Mouse (Mus musculus) hindbrain, embryonic 13.5 days (tissue): ENCODE results near the gene Sult2a7. TPM values are rescaled to one million over a fixed set of nuclear protein-coding genes. Genes with fewer than 3 reads are reported as not detected.

ENCODE experiments used
- ATAC-seq: fragments of 200-750 bp; cut with Nextera tagmentation; 2 replicates; pipeline ENCODE4 v1.8.0; 2017; ENCODE audit warnings: moderate TSS enrichment; ENCODE audit not compliant: low FRiP score
- H3K27ac ChIP-seq: fragments of 300-500 bp; sonication (generic); 2 replicates; pipeline ENCODE4 v1.5.1; 2015; ENCODE audit warnings: inconsistent platforms, mild to moderate bottlenecking, moderate library complexity
- H3K27me3 ChIP-seq: fragments of 300-500 bp; sonication (generic); 2 replicates; pipeline ENCODE4 v1.6.1; 2015; ENCODE audit warnings: mild to moderate bottlenecking, inconsistent platforms
- H3K36me3 ChIP-seq: fragments of 300-500 bp; sonication (generic); 2 replicates; pipeline ENCODE4 v1.6.1; 2015; ENCODE audit warnings: mild to moderate bottlenecking, inconsistent platforms
- H3K4me1 ChIP-seq: fragments of 300-500 bp; sonication (generic); replicated peaks from 2 replicates; pipeline ENCODE4 v1.6.1; 2015; ENCODE audit warnings: inconsistent platforms
- H3K4me2 ChIP-seq: fragments of 300-500 bp; sonication (generic); 2 replicates; pipeline ENCODE4 v1.6.1; 2015; ENCODE audit warnings: inconsistent platforms, mild to moderate bottlenecking, moderate library complexity
- H3K4me3 ChIP-seq: fragments of 300-500 bp; sonication (generic); 2 replicates; pipeline ENCODE4 v1.5.1; 2015; ENCODE audit warnings: mild to moderate bottlenecking, inconsistent platforms
- H3K9ac ChIP-seq: fragments of 300-500 bp; sonication (generic); 2 replicates; pipeline ENCODE4 v1.6.1; 2015; ENCODE audit warnings: mild to moderate bottlenecking, inconsistent platforms
- H3K9me3 ChIP-seq: fragments of 300-500 bp; sonication (generic); 2 replicates; pipeline ENCODE4 v1.6.1; 2016; ENCODE audit warnings: inconsistent platforms
- WGBS: fragments of 180-500 bp; shearing (Covaris S2); methylation state at CpG from one replicate; pipeline ENCODE4 v1.1.7; 2015; 5-methylcytosine and 5-hydroxymethylcytosine counted together
- polyA plus RNA-seq: library from polyadenylated mRNA; unstranded; fragments of >200 nt; fragmentation: Nextera tagmentation; extraction: Ambion mirVana; gene quantifications from 2 replicates; pipeline ENCODE4 v1.2.1, GENCODE M21; 2015

Gene Sult2a7
- not detected in 2 replicates for polyA plus RNA-seq

DNA sequence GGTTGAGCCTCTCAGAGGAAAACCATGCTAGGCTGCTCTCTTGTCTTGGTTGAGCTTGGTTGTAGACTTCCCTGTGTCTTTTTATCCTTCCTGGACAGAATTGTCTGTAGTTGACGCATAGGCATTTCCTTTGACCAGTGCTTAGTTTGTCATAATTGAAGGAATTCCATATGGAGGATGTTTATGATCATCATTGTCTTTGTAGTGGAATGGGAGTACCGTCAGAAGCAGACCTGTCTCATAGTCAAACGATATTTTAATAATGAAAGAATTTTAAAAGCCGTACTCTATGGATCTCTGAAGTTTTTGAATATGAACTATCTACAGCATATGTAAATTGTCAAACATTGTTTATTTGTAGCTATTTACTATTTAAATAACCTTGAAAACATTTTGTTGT is at the start of gene Sult2a7:
Sult2a7 (minus strand) TSS at position 101 of the 400 bp plus-strand sequence.
- no peaks in the 10 kb centered on the region for H3K27me3 ChIP-seq
- H3K36me3 ChIP-seq, result no peaks in the 10 kb centered on the region
- no peak within 1 kb of the TSS for H3K4me2 ChIP-seq
- WGBS, result 90% methylated on average over 4 of the region's 4 CpGs
- no peak within 1 kb of the TSS for H3K4me3 ChIP-seq
- H3K9ac ChIP-seq, result no peak within 1 kb of the TSS
- peaks cover 17% of the 10 kb centered on the region for H3K9me3 ChIP-seq
- H3K27ac ChIP-seq, result no peak within 1 kb of the TSS
- no peak for ATAC-seq
- H3K4me1 ChIP-seq, result no peaks in the 10 kb centered on the region

DNA sequence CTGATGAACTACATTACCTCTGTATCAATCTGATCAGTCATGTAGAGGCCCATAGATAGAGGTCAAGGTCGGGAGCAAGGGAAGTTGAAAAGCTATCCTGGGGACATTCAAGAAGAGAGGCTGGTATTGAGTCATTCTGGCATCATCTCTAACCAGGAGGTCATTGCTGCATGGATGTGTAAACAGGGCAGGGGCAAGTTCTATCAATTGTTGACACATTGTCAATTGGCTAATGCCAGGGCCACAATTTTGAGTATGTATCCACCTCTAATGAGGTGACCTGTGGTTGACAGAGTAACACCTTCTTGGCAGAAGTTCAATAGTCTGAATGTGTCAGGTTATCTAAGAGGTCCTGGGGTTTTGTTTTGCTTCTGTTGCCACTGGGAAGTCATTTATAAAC is 31.2 kb upstream of the Sult2a7 start:
- H3K4me1 ChIP-seq, result no peaks in the 10 kb centered on the region
- H3K27me3 ChIP-seq, result no peaks in the 10 kb centered on the region
- H3K9me3 ChIP-seq, result peaks cover 18% of the 10 kb centered on the region
- 63% methylated on average over 1 of the region's 1 CpGs for WGBS
- no peak overlapping the region for H3K27ac ChIP-seq
- no peaks in the 10 kb centered on the region for H3K36me3 ChIP-seq
- H3K4me3 ChIP-seq, result no peak overlapping the region
- no peak for ATAC-seq
- H3K9ac ChIP-seq, result no peak overlapping the region
- no peak overlapping the region for H3K4me2 ChIP-seq

DNA sequence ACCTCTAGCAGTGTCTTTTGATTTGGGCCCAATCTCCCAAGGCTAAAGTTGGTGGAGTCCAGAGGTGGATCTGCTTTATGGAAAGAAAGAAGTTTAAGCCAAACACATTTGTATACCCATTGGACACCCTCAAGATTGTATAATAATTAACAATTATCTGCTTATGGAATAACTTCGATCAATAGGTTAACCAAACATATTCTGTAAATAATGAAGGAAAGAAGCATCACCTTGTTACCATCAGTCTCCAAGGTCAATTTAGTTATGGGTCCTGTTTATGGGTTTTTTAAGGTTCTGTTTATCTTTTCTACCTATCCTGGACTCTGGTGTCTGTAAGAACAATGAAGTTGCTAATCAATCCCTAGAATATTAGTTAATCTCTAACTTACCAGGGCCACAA is 28.6 kb upstream of the Sult2a7 start:
- ATAC-seq, result no peak
- H3K4me3 ChIP-seq, result no peak overlapping the region
- peaks cover 29% of the 10 kb centered on the region for H3K9me3 ChIP-seq
- H3K4me2 ChIP-seq, result no peak overlapping the region
- H3K9ac ChIP-seq, result no peak overlapping the region
- H3K27me3 ChIP-seq, result no peaks in the 10 kb centered on the region
- no peak overlapping the region for H3K27ac ChIP-seq
- no peaks in the 10 kb centered on the region for H3K36me3 ChIP-seq
- H3K4me1 ChIP-seq, result no peaks in the 10 kb centered on the region
- 86% methylated on average over 1 of the region's 1 CpGs for WGBS

DNA sequence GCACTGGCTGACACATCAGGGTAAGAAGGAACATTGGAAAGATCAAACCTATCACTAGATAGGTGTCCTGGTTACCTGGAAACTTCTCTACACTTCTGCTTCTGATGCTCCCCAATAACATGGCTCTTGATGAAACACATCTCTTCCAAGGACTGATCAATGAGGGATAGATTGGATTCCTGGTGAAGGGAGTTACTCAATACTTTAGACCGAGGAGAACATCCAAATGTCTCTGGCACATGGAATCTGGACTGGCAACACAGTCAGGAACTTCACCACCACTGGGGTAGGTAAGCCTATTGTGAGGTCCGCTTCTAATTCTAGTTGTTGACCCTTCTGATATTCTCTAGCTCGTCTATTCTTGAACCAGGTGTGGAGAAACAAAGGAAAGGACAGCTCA is 24.3 kb upstream of the Sult2a7 start:
- Histone ChIP-seq H3K36me3 (no peaks in the 10 kb centered on the region), H3K27ac (no peak overlapping the region), H3K9ac (no peak overlapping the region), H3K4me2 (no peak overlapping the region), H3K4me1 (no peaks in the 10 kb centered on the region), H3K4me3 (no peak overlapping the region), H3K9me3 (peaks cover 42% of the 10 kb centered on the region), H3K27me3 (no peaks in the 10 kb centered on the region)
- 77% methylated on average over 3 of the region's 3 CpGs for WGBS
- ATAC-seq, result no peak

DNA sequence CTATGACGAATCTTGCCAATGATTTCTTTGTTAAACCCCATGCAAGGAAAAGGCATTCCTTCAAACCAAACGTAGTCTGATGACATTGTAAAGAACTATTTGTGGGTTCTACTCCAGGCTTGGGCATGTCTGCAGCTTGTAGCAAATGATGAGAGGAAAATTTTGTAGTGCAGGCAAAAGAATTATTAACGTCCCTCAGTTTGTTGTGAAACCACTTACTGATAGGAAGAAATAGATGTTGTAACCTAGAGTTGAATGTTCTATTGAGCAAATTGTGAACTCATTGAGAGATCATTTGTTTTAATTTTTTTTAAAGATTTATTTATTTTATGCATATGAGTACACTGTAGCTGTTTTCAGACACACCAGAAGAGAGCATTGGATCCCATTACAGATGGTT is 1.1 kb downstream of the Sult2a7 start:
- WGBS, result 80% methylated on average over 3 of the region's 3 CpGs
- ATAC-seq, result no peak
- peaks cover 20% of the 10 kb centered on the region for H3K9me3 ChIP-seq
- H3K27ac ChIP-seq, result no peak overlapping the region
- H3K4me1 ChIP-seq, result no peaks in the 10 kb centered on the region
- no peak overlapping the region for H3K4me2 ChIP-seq
- H3K9ac ChIP-seq, result no peak overlapping the region
- H3K4me3 ChIP-seq, result no peak overlapping the region
- H3K36me3 ChIP-seq, result no peaks in the 10 kb centered on the region
- no peaks in the 10 kb centered on the region for H3K27me3 ChIP-seq

DNA sequence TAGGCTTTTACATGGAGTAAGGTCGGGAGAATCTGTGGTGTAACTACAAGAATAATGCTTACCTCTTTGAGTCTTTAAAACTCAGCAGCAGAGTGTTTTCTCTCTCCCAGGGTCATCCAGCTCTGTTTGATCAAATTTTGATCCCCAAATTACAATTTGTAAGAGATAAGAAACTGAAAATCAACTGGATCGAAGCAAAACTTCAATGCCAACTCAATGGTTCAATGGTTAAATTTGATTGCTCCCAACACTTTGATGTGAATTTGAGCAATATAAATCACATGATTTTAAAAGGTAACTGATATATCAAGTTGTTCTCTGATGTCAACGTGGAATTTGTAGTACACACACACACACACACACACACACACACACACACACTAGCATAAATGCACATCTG is 47.5 kb downstream of the Sult2a7 start, which contains the start of gene Sult2a8:
Sult2a8 (minus strand) TSS at position 236 of the 400 bp plus-strand sequence.
- H3K27ac ChIP-seq, result no peak within 1 kb of the TSS
- H3K9me3 ChIP-seq, result peaks cover 14% of the 10 kb centered on the region
- no peaks in the 10 kb centered on the region for H3K4me1 ChIP-seq
- no peaks in the 10 kb centered on the region for H3K27me3 ChIP-seq
- no peak within 1 kb of the TSS for H3K4me3 ChIP-seq
- H3K9ac ChIP-seq, result no peak within 1 kb of the TSS
- H3K4me2 ChIP-seq, result no peak within 1 kb of the TSS
- 65% methylated on average over 3 of the region's 3 CpGs for WGBS
- ATAC-seq, result no peak
- H3K36me3 ChIP-seq, result no peaks in the 10 kb centered on the region

DNA sequence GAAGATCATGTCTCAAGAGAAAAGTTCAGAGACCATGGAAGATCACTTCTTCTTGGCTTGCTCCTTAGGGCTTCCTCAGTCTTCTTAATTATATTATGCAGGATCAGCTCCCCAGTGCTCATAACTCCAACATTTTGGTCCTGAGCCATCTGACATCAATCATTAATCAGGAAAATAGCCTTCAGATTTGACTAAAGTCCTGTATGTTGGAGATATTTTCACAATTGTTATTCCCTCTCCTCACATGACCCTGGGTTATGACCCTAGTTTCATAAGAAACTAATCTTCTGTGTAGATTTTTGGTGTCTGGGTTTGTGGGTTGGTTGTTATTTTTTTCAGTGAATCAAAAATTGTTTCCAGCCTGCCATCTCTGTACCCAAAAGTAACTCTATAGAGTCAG is 54.4 kb downstream of the Sult2a7 start:
- H3K9me3 ChIP-seq, result peaks cover 26% of the 10 kb centered on the region
- H3K9ac ChIP-seq, result no peak overlapping the region
- H3K4me2 ChIP-seq, result no peak overlapping the region
- H3K4me3 ChIP-seq, result no peak overlapping the region
- H3K27ac ChIP-seq, result no peak overlapping the region
- ATAC-seq, result no peak
- H3K4me1 ChIP-seq, result no peaks in the 10 kb centered on the region
- H3K27me3 ChIP-seq, result no peaks in the 10 kb centered on the region
- H3K36me3 ChIP-seq, result no peaks in the 10 kb centered on the region

DNA sequence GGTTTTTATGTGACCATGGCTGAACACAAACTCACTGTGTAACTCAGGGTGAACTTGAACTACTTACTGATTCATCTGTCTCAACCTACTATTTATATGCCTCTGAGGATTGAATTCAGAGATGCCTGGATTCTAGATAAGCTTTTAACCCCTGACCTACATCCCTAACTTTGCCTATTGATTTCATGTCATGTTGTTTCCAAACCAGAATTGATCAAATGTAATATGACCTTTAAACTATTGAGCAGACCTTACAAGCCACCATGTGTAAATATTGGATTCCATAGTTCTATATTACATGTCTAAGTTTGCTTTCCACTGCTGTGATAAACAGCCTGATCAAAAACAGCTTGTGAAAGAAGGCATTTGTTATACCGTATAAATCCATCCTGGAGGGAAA is 55.5 kb downstream of the Sult2a7 start:
- Histone ChIP-seq H3K27ac (no peak overlapping the region), H3K4me2 (no peak overlapping the region), H3K27me3 (no peaks in the 10 kb centered on the region), H3K4me1 (no peaks in the 10 kb centered on the region), H3K4me3 (no peak overlapping the region), H3K36me3 (no peaks in the 10 kb centered on the region), H3K9ac (no peak overlapping the region), H3K9me3 (peaks cover 31% of the 10 kb centered on the region)
- no peak for ATAC-seq
- WGBS, result 75% methylated on average over 1 of the region's 1 CpGs

DNA sequence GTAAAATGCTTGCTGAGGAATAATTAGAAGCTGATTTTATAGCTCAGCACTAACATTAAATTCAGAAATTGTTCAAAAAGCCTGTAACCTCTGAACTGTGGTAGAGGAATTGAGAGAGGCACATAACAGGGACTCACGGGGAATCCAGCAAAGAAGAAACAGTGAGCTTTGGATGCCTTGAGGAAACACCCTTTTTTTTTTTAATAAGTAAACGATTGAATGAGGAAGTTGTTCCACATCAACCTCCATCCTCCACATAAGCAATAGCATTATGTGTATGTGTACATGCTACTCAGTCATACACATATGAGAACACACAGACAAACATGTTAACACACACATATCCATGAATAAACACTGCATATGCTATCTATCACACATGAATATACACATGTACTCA is 56.0 kb downstream of the Sult2a7 start:
- H3K27me3 ChIP-seq, result no peaks in the 10 kb centered on the region
- ATAC-seq, result no peak
- H3K4me2 ChIP-seq, result no peak overlapping the region
- H3K4me1 ChIP-seq, result no peaks in the 10 kb centered on the region
- 89% methylated on average over 2 of the region's 2 CpGs for WGBS
- H3K9ac ChIP-seq, result no peak overlapping the region
- no peaks in the 10 kb centered on the region for H3K36me3 ChIP-seq
- no peak overlapping the region for H3K27ac ChIP-seq
- no peak overlapping the region for H3K4me3 ChIP-seq
- peaks cover 32% of the 10 kb centered on the region for H3K9me3 ChIP-seq

Other genes starting within 250 kb of the Sult2a7 start
- not detected in 2 replicates for gene Sult2a6, start 239.4 kb downstream of the Sult2a7 start, polyA plus RNA-seq
- not detected in 2 replicates for gene Obox8, start 160.7 kb downstream of the Sult2a7 start, polyA plus RNA-seq
- gene Sult2a8, start 47.5 kb downstream of the Sult2a7 start, polyA plus RNA-seq, result not detected in 2 replicates
- 0.39 and 0.55 TPM in 2 replicates for gene Vmn1r90, start 69.3 kb upstream of the Sult2a7 start, polyA plus RNA-seq
- gene Obox7, start 165.3 kb upstream of the Sult2a7 start, polyA plus RNA-seq, result not detected in 2 replicates